Mouse (Mus musculus) cerebellum, adult 9-11 months (tissue): ENCODE measurements at regions not wholly inside any gene's neighbourhood (a gene's known extent, or its start where the extent isn't known, plus 50 kb on each side); places are given as distances from the start of the nearest gene placed in this dataset.

Source experiments
- DNase-seq: peaks from one replicate; pipeline ENCODE4 v3.0.0; 2022

- peak; percentile 87 for DNase-seq
Observed at GRCm38 (mm10) chr5:133487806-133488290, 611.7 kb upstream of the Castor2 start.

DNA sequence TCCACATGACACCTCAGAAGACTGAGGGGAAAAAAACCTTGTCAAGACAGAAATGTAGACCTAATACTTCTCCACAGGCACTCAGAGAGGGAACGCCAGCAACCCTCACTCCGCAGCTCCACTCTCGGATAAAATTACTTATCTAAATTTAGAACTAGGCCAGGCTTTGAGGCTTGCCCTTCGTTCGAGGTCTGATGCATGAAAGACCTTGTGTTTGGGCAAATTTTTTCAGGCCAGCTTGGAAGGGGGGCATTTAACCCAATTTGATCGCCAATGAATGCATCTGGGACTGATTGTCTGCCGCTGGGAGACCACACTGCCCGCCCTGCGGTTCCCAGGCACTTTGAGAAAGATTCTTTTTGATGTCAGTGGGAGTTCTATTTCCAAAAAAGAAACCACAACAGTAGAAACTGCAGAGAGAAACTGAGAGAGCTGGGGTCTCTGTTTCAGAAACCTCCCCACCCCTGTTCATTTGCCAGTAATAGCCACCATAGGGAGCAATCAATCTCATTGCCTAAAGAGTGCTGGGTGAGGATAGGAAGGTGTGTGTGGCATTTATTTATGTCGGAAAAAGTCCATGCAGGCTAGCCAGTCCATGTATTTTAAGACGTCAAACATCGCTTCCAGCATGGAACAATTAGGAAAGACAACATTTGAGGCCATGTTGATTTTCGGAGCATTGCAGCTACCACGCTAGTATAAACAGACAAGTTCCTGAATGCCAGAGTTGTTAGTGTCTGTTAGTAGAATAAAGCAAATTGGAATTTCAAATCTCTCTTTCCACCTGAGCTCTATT is 617.0 kb upstream of the Castor2 start:
- DNase-seq: peak; percentile 30

GRCm38 (mm10) chr5:133479205-133479604 is 620.3 kb upstream of the Castor2 start:
- no peak for DNase-seq

DNA sequence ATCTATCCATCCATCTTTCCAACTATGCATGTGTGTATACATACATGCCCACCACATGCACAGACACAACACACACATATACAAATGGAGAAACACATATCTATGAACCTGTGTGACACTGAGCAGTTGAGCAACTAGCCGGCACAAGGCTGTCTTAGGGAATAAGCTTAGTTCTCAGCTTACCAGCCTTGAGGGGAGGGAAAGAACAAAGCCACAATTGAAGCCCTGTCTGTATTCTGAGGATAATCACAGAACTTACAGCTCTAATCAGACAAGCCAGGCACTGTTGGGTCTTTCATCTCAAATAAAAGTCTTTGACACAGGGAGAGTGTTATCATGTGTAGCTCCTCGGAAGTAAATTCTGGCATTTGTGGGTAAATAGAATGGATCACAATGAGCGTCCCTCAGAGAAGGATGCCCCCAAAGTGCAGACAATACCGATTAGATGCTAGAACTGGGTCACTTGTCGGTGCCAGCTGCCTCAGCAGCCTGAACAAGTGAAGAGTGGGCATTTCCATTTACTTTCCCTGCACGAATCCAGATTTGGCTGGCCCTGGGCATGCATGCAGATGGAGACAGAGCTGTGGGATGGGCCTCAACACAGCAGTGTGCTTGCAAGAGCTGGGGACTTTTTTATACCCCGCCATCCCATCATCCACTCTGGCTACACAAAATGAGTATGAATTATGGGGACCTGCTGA is 646.0 kb upstream of the Castor2 start:
- DNase-seq: peak; percentile 77

DNA sequence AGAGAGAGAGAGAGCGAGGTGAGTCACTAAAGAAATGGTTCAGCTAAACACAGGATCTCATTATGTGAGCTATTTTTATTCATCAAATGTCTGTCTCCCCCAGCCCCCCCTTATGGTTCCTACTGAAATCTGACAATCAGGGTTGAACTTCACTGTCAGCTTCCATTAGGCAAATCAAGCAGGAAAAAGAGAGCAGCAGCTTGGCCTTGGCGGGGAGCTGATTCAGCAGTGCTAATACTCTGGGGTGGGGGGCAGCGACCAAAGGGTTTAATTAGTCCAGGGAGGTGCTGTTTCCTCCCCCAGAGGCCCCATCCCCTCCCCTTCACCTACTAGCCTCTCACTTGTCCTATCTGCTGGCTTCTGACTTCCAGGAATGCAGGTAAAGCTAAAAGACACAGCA is 649.6 kb upstream of the Castor2 start:
- DNase-seq: no peak

DNA sequence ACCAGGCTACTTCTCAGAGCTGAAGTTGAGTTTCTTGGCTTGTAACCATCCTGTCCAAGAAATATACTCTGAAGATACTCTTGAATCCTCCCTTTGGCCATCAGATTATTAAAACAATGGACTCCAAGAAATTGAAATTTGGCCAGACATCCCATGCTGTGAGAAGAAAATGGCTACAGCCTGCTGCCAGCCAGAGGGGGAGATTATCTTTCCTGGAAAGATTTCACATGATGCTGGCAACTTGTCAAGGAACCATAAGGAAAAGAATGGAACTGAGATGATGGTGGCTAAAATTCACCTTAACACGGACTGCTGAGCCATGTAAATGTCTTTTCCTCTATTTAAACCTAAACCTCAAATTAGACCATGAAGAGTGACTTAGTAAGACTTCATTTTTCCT is 698.7 kb upstream of the Castor2 start:
- DNase-seq: peak; percentile 32

DNA sequence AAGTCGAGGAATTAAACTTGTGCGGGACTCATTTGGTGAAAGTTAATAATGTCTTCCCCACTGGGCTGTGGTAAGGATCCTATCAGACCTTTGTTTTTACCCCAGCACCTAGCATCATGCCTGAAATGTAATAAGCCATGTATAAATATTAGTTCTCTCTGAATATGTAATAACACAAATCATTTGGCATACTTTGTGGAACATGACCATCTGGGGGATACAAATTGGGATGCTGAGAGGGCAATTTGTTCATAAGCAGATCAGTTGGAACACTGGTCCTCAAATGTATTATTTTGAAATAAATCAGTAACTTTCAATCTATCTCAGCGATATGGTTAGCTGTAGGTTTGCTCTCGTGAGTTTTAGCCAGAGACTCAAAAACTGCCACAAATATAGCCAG is 709.6 kb upstream of the Castor2 start:
- DNase-seq: no peak

DNA sequence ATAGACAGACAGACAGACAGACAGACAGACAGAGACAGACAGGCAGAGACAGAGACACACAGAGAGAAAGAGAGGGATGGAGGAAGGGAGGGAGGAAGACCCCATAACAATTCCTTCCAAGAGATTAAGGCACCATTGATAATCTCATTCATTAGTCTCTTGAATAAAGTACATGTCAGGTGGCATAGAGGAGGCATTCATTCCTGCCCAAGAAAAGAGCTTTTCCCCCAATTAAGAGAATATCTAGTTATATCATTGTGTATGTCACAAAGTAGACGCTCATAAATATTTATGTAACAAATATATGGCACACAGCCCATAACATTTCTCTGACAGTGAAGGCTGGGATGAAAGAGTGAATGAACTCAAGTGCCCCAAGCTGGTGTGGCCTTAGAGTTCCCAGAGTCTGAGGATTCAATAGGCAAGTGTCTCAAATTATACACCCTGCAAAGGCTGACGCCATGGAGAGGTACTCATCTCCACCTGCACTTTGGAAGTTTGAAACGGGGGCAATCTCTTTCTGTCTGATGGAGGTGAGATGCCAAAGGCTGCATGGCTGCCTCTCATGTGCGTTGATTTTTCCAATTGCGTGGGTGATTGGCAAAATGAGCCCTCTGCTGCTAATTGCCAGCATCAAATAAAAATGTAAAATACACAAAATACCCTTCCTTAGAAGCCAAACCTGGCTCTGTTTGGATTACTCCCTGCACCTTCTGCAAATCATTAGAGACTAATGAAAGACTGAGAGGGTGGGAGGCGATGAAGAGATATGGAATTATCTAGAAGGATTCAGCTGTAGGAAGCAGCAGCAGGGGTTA is 710.3 kb upstream of the Castor2 start:
- DNase-seq: no peak

- no peak for DNase-seq
Observed at GRCm38 (mm10) chr5:133385374-133386349, 713.8 kb upstream of the Castor2 start.

DNA sequence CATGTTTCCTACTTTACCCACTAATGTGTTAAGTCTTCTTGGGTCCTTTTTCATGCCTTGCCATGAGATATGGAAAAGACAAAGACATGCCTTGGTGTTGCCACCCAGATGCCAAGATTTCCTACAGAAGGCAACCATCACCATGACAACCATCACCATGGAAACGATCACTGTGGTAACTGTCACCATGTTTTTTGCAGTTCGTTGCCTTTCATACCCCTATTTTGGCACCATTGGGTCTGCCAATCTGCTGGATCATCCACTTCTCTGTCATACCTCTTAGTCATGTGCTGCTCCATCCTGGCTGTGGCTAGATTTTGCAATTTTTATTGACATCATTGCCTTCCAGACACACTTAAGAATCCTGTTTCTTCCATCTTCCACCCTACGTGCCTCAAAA is 733.7 kb upstream of the Castor2 start:
- DNase-seq: no peak

GRCm38 (mm10) chr5:133347516-133347915 is 752.0 kb upstream of the Castor2 start:
- no peak for DNase-seq

DNA sequence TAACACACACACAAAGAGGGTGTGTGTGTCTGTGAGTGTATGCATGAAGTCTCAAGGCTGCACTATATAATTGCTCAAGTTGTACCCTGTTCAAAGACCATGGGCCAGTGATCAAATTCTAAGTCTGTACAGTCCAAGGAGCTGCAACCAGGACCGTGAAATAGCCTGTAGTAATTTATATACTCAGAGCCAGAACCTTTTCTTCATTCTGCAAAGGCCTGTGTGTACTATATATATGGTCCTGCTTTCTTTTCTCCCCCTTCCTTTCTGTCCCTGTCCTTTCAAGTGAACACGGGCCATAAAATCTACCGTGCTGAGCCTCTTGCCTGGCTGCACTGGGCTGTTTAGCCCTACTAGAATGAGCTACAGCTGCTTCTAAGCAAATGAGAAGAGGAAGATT is 757.5 kb upstream of the Castor2 start:
- DNase-seq: no peak

- no peak for DNase-seq
Observed at GRCm38 (mm10) chr5:133320626-133321025, 777.5 kb upstream of the Auts2 start.

GRCm38 (mm10) chr5:133320206-133320605 is 777.1 kb upstream of the Auts2 start:
- DNase-seq: no peak

GRCm38 (mm10) chr5:133314031-133314430 is 770.9 kb upstream of the Auts2 start:
- no peak for DNase-seq

DNA sequence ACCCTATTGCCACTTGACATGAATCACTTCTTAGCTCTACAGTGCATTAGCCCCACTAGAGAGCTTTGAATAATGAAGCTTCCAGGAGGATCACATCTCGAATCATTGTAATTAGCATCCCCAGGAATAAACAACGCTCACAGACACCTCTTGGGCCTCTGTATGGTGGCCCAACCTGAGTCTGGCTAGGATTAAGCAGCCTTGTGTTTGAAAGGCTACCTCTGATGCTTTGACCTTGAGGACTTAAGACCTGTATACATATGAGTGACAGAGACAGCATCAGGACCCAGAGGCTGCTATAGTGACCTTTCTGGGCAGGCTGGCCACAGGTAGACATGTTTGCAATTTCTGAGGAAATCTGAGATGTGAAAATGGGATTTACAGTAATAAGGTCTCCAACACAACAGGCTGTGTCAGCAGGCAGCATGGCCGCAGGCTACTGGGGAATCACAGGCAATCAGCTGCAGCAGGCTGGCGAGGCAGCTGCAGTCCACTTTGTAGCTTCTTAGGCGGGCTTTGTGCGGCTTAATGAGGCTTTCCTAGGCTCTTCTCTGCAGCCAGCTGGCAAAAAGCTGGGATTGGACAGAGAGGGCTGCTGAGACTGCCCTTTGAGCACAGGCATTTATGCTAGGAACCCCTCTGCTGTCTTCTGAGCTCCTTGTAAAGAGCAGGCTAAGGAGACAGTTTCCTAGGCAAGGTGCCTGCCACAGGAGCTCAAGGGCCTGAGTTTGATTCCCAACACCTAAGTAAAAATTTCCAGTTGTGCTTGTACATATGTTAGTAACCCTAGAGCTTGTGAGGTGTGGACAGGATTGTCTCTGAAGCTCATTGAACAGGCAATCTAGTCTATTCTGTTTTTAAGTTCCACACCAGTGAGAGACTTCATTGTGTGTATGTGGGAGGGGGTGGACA is 768.1 kb upstream of the Auts2 start:
- peak; percentile 32 for DNase-seq

GRCm38 (mm10) chr5:133267887-133268286 is 724.7 kb upstream of the Auts2 start:
- DNase-seq: no peak

- peak; percentile 41 for DNase-seq
Observed at GRCm38 (mm10) chr5:133267356-133267755, 724.2 kb upstream of the Auts2 start.

GRCm38 (mm10) chr5:133264976-133265375 is 721.8 kb upstream of the Auts2 start:
- peak; percentile 38 for DNase-seq

DNA sequence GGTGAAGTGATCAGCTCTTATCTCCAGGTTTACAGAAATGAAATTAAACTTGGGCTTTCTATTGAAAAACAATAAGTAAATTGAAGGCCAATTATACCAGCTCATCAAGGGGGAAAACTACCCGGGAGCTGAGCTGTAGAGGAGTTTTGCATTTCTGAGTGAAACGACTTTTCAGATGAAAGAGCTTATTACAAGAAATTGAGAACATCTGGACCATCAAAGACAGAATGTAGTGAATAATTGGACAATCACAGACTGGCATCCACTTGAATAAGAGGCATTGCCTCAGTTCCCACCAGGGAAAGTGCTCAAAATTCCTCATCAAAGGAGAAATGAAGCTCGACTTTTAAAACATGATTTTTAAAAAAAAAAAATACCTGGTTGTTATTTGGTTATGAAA is 675.7 kb upstream of the Auts2 start:
- no peak for DNase-seq

DNA sequence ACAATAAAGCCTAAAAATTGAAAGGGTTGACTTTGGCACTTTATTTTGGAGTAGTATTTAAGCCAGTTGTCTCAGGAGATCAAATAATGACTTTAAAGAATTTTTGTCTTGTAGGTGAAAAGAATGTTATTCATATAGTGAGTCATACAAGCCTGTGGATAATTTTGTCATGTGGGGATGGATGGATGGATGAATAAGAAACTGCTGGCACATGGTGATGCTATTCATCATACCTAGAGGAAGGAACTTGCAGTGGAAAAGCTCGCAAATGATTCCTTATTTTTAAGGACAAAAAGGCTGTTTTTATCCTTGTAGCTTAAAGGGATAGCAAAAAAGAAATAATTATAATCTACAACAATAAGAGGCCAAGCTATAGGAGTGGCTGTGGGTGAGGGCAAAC is 655.4 kb upstream of the Auts2 start:
- no peak for DNase-seq
